Mouse (Mus musculus): ENCODE measurements around the gene Ankrd23. TPM values are rescaled to one million over a fixed set of nuclear protein-coding genes. Genes with fewer than 3 reads are reported as not detected.

Gene Ankrd23
- total RNA-seq, 2 experiments from 2014 or later, result 22.5 to 73.8 TPM

- no peak for DNase-seq
Measured at GRCm38 (mm10) chr1:36545382-36545781, 8.7 kb upstream of the Ankrd23 start.

GRCm38 (mm10) chr1:36542925-36543324 lies 6.2 kb upstream of the Ankrd23 start:
- DNase-seq, result no peak

GRCm38 (mm10) chr1:36541844-36542243 lies 5.2 kb upstream of the Ankrd23 start:
- DNase-seq, result no peak

- no peak for DNase-seq
Measured at GRCm38 (mm10) chr1:36540807-36541206, 4.1 kb upstream of the Ankrd23 start.

GRCm38 (mm10) chr1:36540132-36540531 lies 3.4 kb upstream of the Ankrd23 start:
- DNase-seq, result no peak

- DNase-seq, result peak; percentile 93
Measured at GRCm38 (mm10) chr1:36539186-36539585, 2.5 kb upstream of the Ankrd23 start, which contains the start of gene Gm42417. Gm42417 (minus strand) TSS chr1:36539429.

- no peak for DNase-seq
Measured at GRCm38 (mm10) chr1:36538727-36539126, 2.0 kb upstream of the Ankrd23 start.

- DNase-seq, result no peak
Measured at GRCm38 (mm10) chr1:36536397-36536728, 320 bp downstream of the Ankrd23 start.

- DNase-seq, result peak; percentile 83
Measured at GRCm38 (mm10) chr1:36535477-36536396, 946 bp downstream of the Ankrd23 start.

- DNase-seq, result no peak
Measured at GRCm38 (mm10) chr1:36534595-36535058, 2.1 kb downstream of the Ankrd23 start.

- no peak for DNase-seq
Measured at GRCm38 (mm10) chr1:36533546-36533945, 3.1 kb downstream of the Ankrd23 start.

GRCm38 (mm10) chr1:36531461-36531860 lies 5.2 kb downstream of the Ankrd23 start:
- DNase-seq, result no peak

GRCm38 (mm10) chr1:36530962-36531361 lies 5.7 kb downstream of the Ankrd23 start:
- peak; percentile 55 for DNase-seq

- no peak for DNase-seq
Measured at GRCm38 (mm10) chr1:36530485-36530884, 6.2 kb downstream of the Ankrd23 start.

- no peak for DNase-seq
Measured at GRCm38 (mm10) chr1:36529875-36530274, 6.8 kb downstream of the Ankrd23 start.

GRCm38 (mm10) chr1:36529274-36529673 lies 7.4 kb downstream of the Ankrd23 start:
- no peak for DNase-seq

- DNase-seq, result peak; percentile 50
Measured at GRCm38 (mm10) chr1:36528351-36528750, 8.3 kb downstream of the Ankrd23 start.

- DNase-seq, result no peak
Measured at GRCm38 (mm10) chr1:36526903-36527302, 9.8 kb downstream of the Ankrd23 start.

GRCm38 (mm10) chr1:36525774-36526173 lies 10.9 kb downstream of the Ankrd23 start:
- no peak for DNase-seq

GRCm38 (mm10) chr1:36524058-36524457 lies 12.6 kb downstream of the Ankrd23 start:
- no peak for DNase-seq

GRCm38 (mm10) chr1:36523332-36524013 lies 13.2 kb downstream of the Ankrd23 start:
- no peak for DNase-seq

GRCm38 (mm10) chr1:36522210-36522609 lies 14.5 kb downstream of the Ankrd23 start:
- DNase-seq, result no peak

GRCm38 (mm10) chr1:36519626-36520025 lies 17.1 kb downstream of the Ankrd23 start:
- DNase-seq, result no peak
